ENCODE assay signal across 8 mouse cellular contexts in the genomic region with DNA sequence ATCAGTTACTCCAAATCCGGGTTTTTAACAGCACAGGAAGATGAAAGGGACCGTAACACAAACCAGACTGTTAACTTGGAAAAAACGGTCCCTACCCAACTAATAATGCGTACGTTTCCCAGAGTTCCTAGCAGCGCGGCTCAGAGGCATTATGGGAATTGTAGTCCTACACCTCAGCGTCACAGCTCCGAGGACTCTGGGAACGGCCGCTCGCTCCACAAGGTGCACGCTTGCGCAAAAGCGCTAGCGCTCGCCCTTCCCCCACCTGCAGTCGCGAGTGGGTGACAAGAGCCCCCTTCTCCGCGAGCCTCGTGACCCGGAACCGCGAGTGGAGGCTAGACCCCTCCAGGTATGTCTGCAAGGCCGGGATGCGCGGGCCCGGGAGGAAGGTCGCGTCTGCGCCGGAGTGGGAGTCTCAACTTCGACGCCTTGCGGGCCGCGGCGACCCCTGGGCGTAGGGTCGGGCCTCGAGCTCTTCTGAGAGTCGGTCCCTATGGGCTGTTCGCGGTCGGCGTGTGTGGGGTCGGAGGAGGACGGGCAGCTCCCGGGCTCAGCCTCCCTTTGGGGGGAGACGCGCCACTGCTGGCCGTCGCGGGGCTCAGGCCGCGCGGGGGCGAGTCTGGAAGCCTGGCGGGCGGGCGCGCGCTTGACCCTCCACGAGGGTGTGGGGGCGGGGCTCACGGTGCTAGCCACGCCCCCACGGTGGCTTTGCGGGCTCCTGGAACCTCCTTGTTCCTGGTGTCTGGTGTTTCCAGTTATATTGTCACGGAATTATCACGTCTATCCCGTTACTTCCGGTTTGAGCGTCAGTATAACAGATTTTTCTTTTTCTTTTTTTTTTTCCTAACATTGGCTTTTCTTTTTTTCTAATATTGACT. TPM values are rescaled to one million over a fixed set of nuclear protein-coding genes. Genes with fewer than 3 reads are reported as not detected.
A peak's percentile ranks its signal among the peaks of the same experiment; 100 is the strongest.
DNase-seq lines count a peak whose midpoint lies in the region; ATAC-seq and TF ChIP-seq lines count a peak whose summit lies in the region.

A gene (plus strand): TSS at position 138 of the 878 bp plus-strand sequence.

- under 1% methylated on average over 75 of the region's 75 CpGs for WGBS in forebrain, embryonic 10.5 days
- WGBS in heart, embryonic 15.5 days, result 0% methylated on average over 74 of the region's 75 CpGs
- under 1% methylated on average over 69 of the region's 75 CpGs for WGBS in liver, embryonic 14.5 days (ENCODE audit: insufficient replicate concordance)
- under 1% methylated on average over 70 of the region's 75 CpGs for WGBS in neural tube, embryonic 11.5 days
- under 1% methylated on average over 74 of the region's 75 CpGs for WGBS in stomach, postnatal 0 days

- peak; percentile 73 for DNase-seq in c-Kit-negative CD71-positive TER-119-positive erythroid progenitor cells, embryonic 14.5 days (ENCODE audit: low read depth, low spot score)
- peak; percentile 90 for DNase-seq in forebrain, embryonic 10.5 days (ENCODE audit: extremely low spot score, low spot score)
- DNase-seq in kidney, postnatal 25 days, result peak; percentile 94 to 96
- DNase-seq in liver, embryonic 14.5 days (ENCODE audit: low read depth in 3 of 3, low spot score in 3 of 3), result peak; percentile 80 to 87 (median 81)
- peak; percentile 92 for DNase-seq in neural tube, embryonic 11.5 days (ENCODE audit: low spot score)
- DNase-seq in stomach, postnatal 0 days (ENCODE audit: low spot score), result peak; percentile 92

- peak within 1 kb of the TSS; percentile 60 for H3K4me2 ChIP-seq in heart, embryonic 15.5 days
- H3K4me2 ChIP-seq in liver, embryonic 14.5 days (ENCODE audit: low read depth), result peak within 1 kb of the TSS; percentile 97
- H3K4me2 ChIP-seq in neural tube, embryonic 11.5 days (ENCODE audit: low read depth), result peak within 1 kb of the TSS; percentile 54
- peak within 1 kb of the TSS; percentile 73 for H3K4me2 ChIP-seq in stomach, postnatal 0 days (replicated peaks; ENCODE audit: low read depth)

- no peak for TF ChIP-seq CTCF in liver, embryonic 14.5 days (IDR thresholded peaks at IDR 0.05; ENCODE audit: low read depth)
- TF ChIP-seq CTCF in stomach, postnatal 0 days (IDR thresholded peaks at IDR 0.05; ENCODE audit: low read depth), result no peak

- H3K27me3 ChIP-seq in forebrain, embryonic 10.5 days (ENCODE audit: poor library complexity, severe bottlenecking), result no peaks in the 10 kb centered on the region
- no peaks in the 10 kb centered on the region for H3K27me3 ChIP-seq in heart, embryonic 15.5 days
- no peaks in the 10 kb centered on the region for H3K27me3 ChIP-seq in liver, embryonic 14.5 days (ENCODE audit: control insufficient read depth, insufficient read depth, low read length)
- no peaks in the 10 kb centered on the region for H3K27me3 ChIP-seq in neural tube, embryonic 11.5 days (ENCODE audit: control insufficient read depth, insufficient read depth, low read length)
- H3K27me3 ChIP-seq in stomach, postnatal 0 days (ENCODE audit: control insufficient read depth, insufficient read depth, low read length), result no peaks in the 10 kb centered on the region

- peak within 1 kb of the TSS; percentile 98 for H3K9ac ChIP-seq in heart, embryonic 15.5 days
- peak within 1 kb of the TSS; percentile 83 for H3K9ac ChIP-seq in liver, embryonic 14.5 days (replicated peaks)
- peak within 1 kb of the TSS; percentile 92 for H3K9ac ChIP-seq in neural tube, embryonic 11.5 days (ENCODE audit: low read length)
- peak within 1 kb of the TSS; percentile 96 for H3K9ac ChIP-seq in stomach, postnatal 0 days (ENCODE audit: low read length)

- peaks cover 20% of the 10 kb centered on the region for H3K36me3 ChIP-seq in forebrain, embryonic 10.5 days (replicated peaks)
- no peaks in the 10 kb centered on the region for H3K36me3 ChIP-seq in heart, embryonic 15.5 days
- H3K36me3 ChIP-seq in liver, embryonic 14.5 days (replicated peaks; ENCODE audit: control insufficient read depth, insufficient read depth, low read depth), result no peaks in the 10 kb centered on the region
- no peaks in the 10 kb centered on the region for H3K36me3 ChIP-seq in neural tube, embryonic 11.5 days (ENCODE audit: control insufficient read depth, insufficient read depth, low read length)
- no peaks in the 10 kb centered on the region for H3K36me3 ChIP-seq in stomach, postnatal 0 days (ENCODE audit: control insufficient read depth, insufficient read depth, low read length)

- no peaks in the 10 kb centered on the region for H3K9me3 ChIP-seq in forebrain, embryonic 10.5 days
- no peaks in the 10 kb centered on the region for H3K9me3 ChIP-seq in heart, embryonic 15.5 days (replicated peaks)
- H3K9me3 ChIP-seq in liver, embryonic 14.5 days (ENCODE audit: control insufficient read depth, low read length), result no peaks in the 10 kb centered on the region
- H3K9me3 ChIP-seq in neural tube, embryonic 11.5 days (ENCODE audit: control insufficient read depth, low read length), result no peaks in the 10 kb centered on the region
- no peaks in the 10 kb centered on the region for H3K9me3 ChIP-seq in stomach, postnatal 0 days (ENCODE audit: control insufficient read depth, low read length)

- peak within 1 kb of the TSS; percentile 99 for H3K27ac ChIP-seq in forebrain, embryonic 10.5 days
- H3K27ac ChIP-seq in heart, embryonic 15.5 days, result peak within 1 kb of the TSS; percentile 98
- peak within 1 kb of the TSS; percentile 66 for H3K27ac ChIP-seq in liver, embryonic 14.5 days
- H3K27ac ChIP-seq in neural tube, embryonic 11.5 days (ENCODE audit: low read depth, low read length), result peak within 1 kb of the TSS; percentile 87
- H3K27ac ChIP-seq in stomach, postnatal 0 days (replicated peaks), result peak within 1 kb of the TSS; percentile 99

- no peak for TF ChIP-seq EP300 in liver, embryonic 14.5 days (IDR thresholded peaks at IDR 0.05; ENCODE audit: low read depth)
- no peak for TF ChIP-seq EP300 in stomach, postnatal 0 days (optimal IDR thresholded peaks at IDR 0.05)

- peak within 1 kb of the TSS; percentile 85 for H3K4me3 ChIP-seq in forebrain, embryonic 10.5 days
- peak within 1 kb of the TSS; percentile 98 for H3K4me3 ChIP-seq in heart, embryonic 15.5 days
- peak within 1 kb of the TSS; percentile 69 to 89 for H3K4me3 ChIP-seq in liver, embryonic 14.5 days (ENCODE audit: insufficient read depth in 1 of 2, low read depth in 2 of 2, low read length in 2 of 2)
- peak within 1 kb of the TSS; percentile 85 for H3K4me3 ChIP-seq in neural tube, embryonic 11.5 days (ENCODE audit: low read depth, low read length)
- peak within 1 kb of the TSS; percentile 93 for H3K4me3 ChIP-seq in stomach, postnatal 0 days (ENCODE audit: low read depth, low read length)

- peak; percentile 78 for ATAC-seq in CD4-positive, CD25-positive, alpha-beta regulatory T cell, adult 4 months
- ATAC-seq in heart, embryonic 15.5 days (replicated peaks; ENCODE audit: insufficient number of reproducible peaks, insufficient read depth, low FRiP score, low read depth), result peak; percentile 98
- ATAC-seq in liver, embryonic 14.5 days (ENCODE audit: insufficient read depth), result peak; percentile 94
- peak; percentile 97 for ATAC-seq in neural tube, embryonic 11.5 days (ENCODE audit: insufficient read depth, low FRiP score, low TSS enrichment)
- peak; percentile 94 for ATAC-seq in stomach, postnatal 0 days (ENCODE audit: low FRiP score, low TSS enrichment)

- peaks cover 19% of the 10 kb centered on the region for H3K4me1 ChIP-seq in forebrain, embryonic 10.5 days
- H3K4me1 ChIP-seq in heart, embryonic 15.5 days (replicated peaks), result peaks cover 19% of the 10 kb centered on the region
- H3K4me1 ChIP-seq in liver, embryonic 14.5 days (replicated peaks; ENCODE audit: control insufficient read depth in 2 of 2, insufficient read depth in 2 of 2, low read length in 1 of 2), result peaks cover 13 to 15% of the 10 kb centered on the region in 2 experiments
- 0 out of 2 replicates have a peak, but pooled peaks cover 2% of the 10 kb centered on the region for H3K4me1 ChIP-seq in neural tube, embryonic 11.5 days (ENCODE audit: control insufficient read depth, insufficient read depth, low read length)
- no peaks in the 10 kb centered on the region for H3K4me1 ChIP-seq in stomach, postnatal 0 days (replicated peaks; ENCODE audit: control insufficient read depth, insufficient read depth)

RNA-seq across cellular contexts. Expression of the gene that starts here (rescaled TPM):
- polyA plus RNA-seq in CD4-positive, CD25-positive, alpha-beta regulatory T cell, adult 4 months (2017; shearing (Covaris generic)), result 10 to 100 TPM; 41.3 to 41.7 TPM
- polyA plus RNA-seq in forebrain, embryonic 10.5 days (2016; fragmentation: Nextera tagmentation; extraction: Ambion mirVana), result 23.0 and 24.3 TPM in 2 replicates
- 11.7 and 15.0 TPM in 2 replicates for polyA plus RNA-seq in heart, embryonic 15.5 days (2015; fragmentation: Nextera tagmentation; extraction: Ambion mirVana)
- 2.7 and 3.9 TPM in 2 replicates for polyA plus RNA-seq in liver, embryonic 14.5 days (2012; rRNA removed)
- polyA plus RNA-seq in liver, embryonic 14.5 days (2014; fragmentation: Nextera tagmentation; extraction: Ambion mirVana), result 4.0 and 4.4 TPM in 2 replicates
- polyA plus RNA-seq in neural tube, embryonic 11.5 days (2014; fragmentation: Nextera tagmentation; extraction: Ambion mirVana), result 22.3 and 22.7 TPM in 2 replicates
- polyA plus RNA-seq in stomach, postnatal 0 days (2015; fragmentation: Nextera tagmentation; extraction: Ambion mirVana), result 10.5 and 10.9 TPM in 2 replicates

Comparison
In these comparisons a context has a peak if more than half of its experiments do, and no peak if none do; other contexts are left out.
1. Peak in every context shown above with its lines: DNase-seq, ATAC-seq, H3K4me3 ChIP-seq and H3K27ac ChIP-seq.